ENCODE assay signal across 18 mouse cellular contexts in the genomic region with DNA sequence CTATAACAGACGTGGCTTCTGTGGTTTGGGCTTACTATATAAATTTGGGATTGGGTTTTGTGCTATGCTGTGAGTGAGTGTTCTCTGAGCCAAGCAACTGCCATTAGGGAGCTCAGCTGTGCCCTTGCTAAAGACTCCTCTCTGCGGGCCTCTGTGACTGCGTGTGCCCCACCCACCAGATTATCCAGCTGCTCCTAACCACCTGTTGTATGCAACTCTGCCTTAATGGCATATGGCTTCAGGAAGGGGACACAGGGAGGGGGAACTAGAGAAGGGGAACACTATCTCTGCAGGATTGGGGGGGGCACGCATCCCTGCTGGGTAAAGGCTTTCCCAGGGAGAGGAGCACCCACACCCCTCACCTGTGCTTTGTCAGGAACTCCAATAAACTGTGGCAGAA. TPM values are rescaled to one million over a fixed set of nuclear protein-coding genes. Genes with fewer than 3 reads are reported as not detected.
DNase-seq lines count a peak whose midpoint lies in the region; ATAC-seq lines count a peak whose summit lies in the region.
"Had no signal": no experiment of that assay in that cellular context is flagged by ENCODE, and none has a peak within 500 bp of the region (broad histone marks: within the 10 kb centered on the region; RNA-seq: fewer than 3 reads in every experiment).

No protein-coding gene starts in this region.

- H3K9me3 ChIP-seq in limb, embryonic 13.5 days, result no peaks in the 10 kb centered on the region
- no peaks in the 10 kb centered on the region for H3K9me3 ChIP-seq in limb, embryonic 10.5 days (replicated peaks)
- no peaks in the 10 kb centered on the region for H3K9me3 ChIP-seq in embryonic facial prominence, embryonic 15.5 days (replicated peaks)
- H3K9me3 ChIP-seq: heart, embryonic 15.5 days; hindbrain, embryonic 13.5 days; kidney, embryonic 15.5 days; midbrain, embryonic 12.5 days had no signal

- H3K36me3 ChIP-seq in limb, embryonic 13.5 days, result peaks cover 21% of the 10 kb centered on the region
- H3K36me3 ChIP-seq in limb, embryonic 10.5 days, result 0 out of 2 replicates have a peak, but pooled peaks cover 6% of the 10 kb centered on the region
- H3K36me3 ChIP-seq in embryonic facial prominence, embryonic 15.5 days, result peaks cover 16% of the 10 kb centered on the region

- no peaks in the 10 kb centered on the region for H3K27me3 ChIP-seq in limb, embryonic 13.5 days
- H3K27me3 ChIP-seq in limb, embryonic 10.5 days (ENCODE audit: low read depth, poor library complexity, severe bottlenecking), result no peaks in the 10 kb centered on the region
- no peaks in the 10 kb centered on the region for H3K27me3 ChIP-seq in embryonic facial prominence, embryonic 15.5 days
- H3K27me3 ChIP-seq: heart, embryonic 15.5 days; hindbrain, embryonic 13.5 days; kidney, embryonic 15.5 days; midbrain, embryonic 12.5 days had no signal

- H3K4me1 ChIP-seq in limb, embryonic 13.5 days, result no peaks in the 10 kb centered on the region
- H3K4me1 ChIP-seq in limb, embryonic 10.5 days, result no peaks in the 10 kb centered on the region
- H3K4me1 ChIP-seq in embryonic facial prominence, embryonic 15.5 days, result no peaks in the 10 kb centered on the region
- H3K4me1 ChIP-seq: hindbrain, embryonic 13.5 days; kidney, embryonic 15.5 days; midbrain, embryonic 12.5 days had no signal

- no peak for DNase-seq in limb, embryonic 10.5 days (ENCODE audit: low spot score)
- DNase-seq in thymus, postnatal 36 days, result peak; percentile 36 to 65
- DNase-seq in adrenal gland, postnatal 25 days, result no peak
- no peak for DNase-seq in cerebellum, postnatal 14 days
- DNase-seq: cerebellum, adult 11 months; cerebellum, postnatal 36 days; forebrain, postnatal 0 days; gastrocnemius, adult 2 months; heart, adult 18-20 months; left cerebral cortex, postnatal 4 days had no signal

- ATAC-seq in limb, embryonic 13.5 days (ENCODE audit: low FRiP score, low read depth), result peak; percentile 59; the same call in 1 of the 2 replicates
- peak; percentile 77 for ATAC-seq in embryonic facial prominence, embryonic 15.5 days (ENCODE audit: insufficient number of reproducible peaks, low FRiP score, low TSS enrichment, low read depth)
- peak; percentile 57 for ATAC-seq in megakaryocyte-erythroid progenitor cell, adult 5-6 weeks (replicated peaks; ENCODE audit: low FRiP score, low TSS enrichment, poor library complexity, severe bottlenecking)
- ATAC-seq: forebrain, postnatal 0 days had no signal

- H3K9ac ChIP-seq in limb, embryonic 13.5 days, result no peak overlapping the region
- no peak overlapping the region for H3K9ac ChIP-seq in embryonic facial prominence, embryonic 15.5 days
- H3K9ac ChIP-seq: forebrain, postnatal 0 days; heart, embryonic 15.5 days; hindbrain, embryonic 13.5 days; kidney, embryonic 15.5 days; liver, embryonic 14.5 days; midbrain, embryonic 12.5 days had no signal

- 72% methylated on average over 4 of the region's 4 CpGs for WGBS in limb, embryonic 13.5 days
- 86% methylated on average over 4 of the region's 4 CpGs for WGBS in limb, embryonic 10.5 days
- WGBS in embryonic facial prominence, embryonic 15.5 days, result 66% methylated on average over 4 of the region's 4 CpGs

- H3K27ac ChIP-seq in limb, embryonic 13.5 days, result no peak overlapping the region
- H3K27ac ChIP-seq in limb, embryonic 10.5 days, result no peak overlapping the region
- no peak overlapping the region for H3K27ac ChIP-seq in embryonic facial prominence, embryonic 15.5 days (replicated peaks)
- H3K27ac ChIP-seq: gastrocnemius, adult 2 months; heart, embryonic 15.5 days; hindbrain, embryonic 13.5 days; kidney, embryonic 15.5 days; liver, embryonic 14.5 days; midbrain, embryonic 12.5 days had no signal

- no peak overlapping the region for H3K4me3 ChIP-seq in limb, embryonic 13.5 days
- H3K4me3 ChIP-seq in limb, embryonic 10.5 days, result no peak overlapping the region
- no peak overlapping the region for H3K4me3 ChIP-seq in embryonic facial prominence, embryonic 15.5 days (replicated peaks)
- H3K4me3 ChIP-seq: gastrocnemius, adult 2 months; heart, embryonic 15.5 days; hindbrain, embryonic 13.5 days; kidney, embryonic 15.5 days; midbrain, embryonic 12.5 days had no signal

- no peak overlapping the region for H3K4me2 ChIP-seq in limb, embryonic 13.5 days (replicated peaks)
- no peak overlapping the region for H3K4me2 ChIP-seq in embryonic facial prominence, embryonic 15.5 days (replicated peaks)
- H3K4me2 ChIP-seq: heart, embryonic 15.5 days; hindbrain, embryonic 13.5 days; kidney, embryonic 15.5 days; midbrain, embryonic 12.5 days had no signal

RNA-seq across cellular contexts. Expression of a gene that starts 25.2 kb away (rescaled TPM):
- polyA plus RNA-seq in limb, embryonic 13.5 days (2015; fragmentation: Nextera tagmentation; extraction: Ambion mirVana), result 39.4 and 39.5 TPM in 2 replicates
- polyA plus RNA-seq in limb, embryonic 10.5 days (2016; fragmentation: Nextera tagmentation; extraction: Ambion mirVana), result 22.4 and 23.6 TPM in 2 replicates
- polyA plus RNA-seq in embryonic facial prominence, embryonic 15.5 days (2015; fragmentation: Nextera tagmentation; extraction: Ambion mirVana), result 41.0 and 46.1 TPM in 2 replicates
- 29.7 and 38.8 TPM in 2 replicates for total RNA-seq in megakaryocyte-erythroid progenitor cell, adult 5-6 weeks (2014; fragmentation: Nextera tagmentation)
- total RNA-seq in megakaryocyte-erythroid progenitor cell, adult 5-6 weeks (2017), result 13.4 and 16.6 TPM in 2 replicates
- total RNA-seq in adrenal gland, postnatal 25 days (2021), result 39.0 and 41.2 TPM in 2 replicates

RNA-seq across cellular contexts. Expression of a gene that starts 37.2 kb away (rescaled TPM):
- 58.3 and 60.0 TPM in 2 replicates for polyA plus RNA-seq in limb, embryonic 13.5 days (2015; fragmentation: Nextera tagmentation; extraction: Ambion mirVana)
- polyA plus RNA-seq in limb, embryonic 10.5 days (2016; fragmentation: Nextera tagmentation; extraction: Ambion mirVana), result 77.7 and 81.9 TPM in 2 replicates
- 36.7 and 47.0 TPM in 2 replicates for polyA plus RNA-seq in embryonic facial prominence, embryonic 15.5 days (2015; fragmentation: Nextera tagmentation; extraction: Ambion mirVana)
- 0.61 and 5.4 TPM in 2 replicates for total RNA-seq in megakaryocyte-erythroid progenitor cell, adult 5-6 weeks (2014; fragmentation: Nextera tagmentation)
- total RNA-seq in megakaryocyte-erythroid progenitor cell, adult 5-6 weeks (2017), result 5.9 and 10.5 TPM in 2 replicates
- total RNA-seq in adrenal gland, postnatal 25 days (2021), result 18.6 and 25.1 TPM in 2 replicates

Comparison
In these comparisons a context has a peak if more than half of its experiments do, and no peak if none do; other contexts are left out.
1. DNase-seq: peak in thymus, postnatal 36 days (2 of 2); none in limb, embryonic 10.5 days (single experiment), adrenal gland, postnatal 25 days (single experiment) and cerebellum, postnatal 14 days (0 of 2).
2. Peak in every context shown above with its lines, with median percentiles within 50 percentile points of each other: ATAC-seq.